Mouse (Mus musculus) T-helper 2 cell (primary cell): ENCODE data around the gene Gm20388.

ENCODE experiments used
- in situ Hi-C: fragments of 300-600 bp; cut with MboI, MseI; formaldehyde crosslinking; loops from one replicate; pipeline ENCODE4 v1.15.1; 2025; ENCODE audit warnings: high pct_unique_total_duplicates

Gene Gm20388

GRCm38 (mm10) chr8:122658149-122658806 is 2747.6 kb downstream of the Gm20388 start:
- in situ Hi-C loops: loop anchor here (10.0 kb wide), 1 partner anchor 1787 kb away; no protein-coding TSS in a partner anchor

GRCm38 (mm10) chr8:122658807-122659160 is 2748.1 kb downstream of the Gm20388 start:
- in situ Hi-C loops: loop anchor here (10.0 kb wide), 1 partner anchor 1786 kb away; no protein-coding TSS in a partner anchor

GRCm38 (mm10) chr8:122660022-122660421 is 2749.4 kb downstream of the Gm20388 start:
- in situ Hi-C loops: no loop called here

- in situ Hi-C loops: no loop called here
Observed at GRCm38 (mm10) chr8:122661138-122661537, 2750.5 kb downstream of the Gm20388 start.

GRCm38 (mm10) chr8:122661894-122662293 is 2751.3 kb downstream of the Gm20388 start:
- in situ Hi-C loops: no loop called here

GRCm38 (mm10) chr8:122663106-122663505 is 2752.5 kb downstream of the Gm20388 start:
- in situ Hi-C loops: no loop called here

- in situ Hi-C loops: no loop called here
Observed at GRCm38 (mm10) chr8:122663670-122664069, 2753.0 kb downstream of the Gm20388 start.

- in situ Hi-C loops: no loop called here
Observed at GRCm38 (mm10) chr8:122665221-122665620, 2754.6 kb downstream of the Gm20388 start.

- in situ Hi-C loops: no loop called here
Observed at GRCm38 (mm10) chr8:122665667-122666316, 2755.2 kb downstream of the Gm20388 start.

GRCm38 (mm10) chr8:122666338-122666764 is 2755.7 kb downstream of the Gm20388 start:
- in situ Hi-C loops: no loop called here

GRCm38 (mm10) chr8:122666827-122667226 is 2756.2 kb downstream of the Gm20388 start:
- in situ Hi-C loops: no loop called here

GRCm38 (mm10) chr8:122667854-122668253 is 2757.2 kb downstream of the Gm20388 start:
- in situ Hi-C loops: no loop called here

- in situ Hi-C loops: no loop called here
Observed at GRCm38 (mm10) chr8:122669370-122669769, 2758.7 kb downstream of the Gm20388 start.

- in situ Hi-C loops: no loop called here
Observed at GRCm38 (mm10) chr8:122670001-122670400, 2759.4 kb downstream of the Gm20388 start.

- in situ Hi-C loops: no loop called here
Observed at GRCm38 (mm10) chr8:122670718-122671117, 2760.1 kb downstream of the Gm20388 start.

- in situ Hi-C loops: no loop called here
Observed at GRCm38 (mm10) chr8:122671894-122672293, 2761.3 kb downstream of the Gm20388 start.

- in situ Hi-C loops: no loop called here
Observed at GRCm38 (mm10) chr8:122673989-122674388, 2763.3 kb downstream of the Gm20388 start.

GRCm38 (mm10) chr8:122674999-122675398 is 2764.4 kb downstream of the Gm20388 start:
- in situ Hi-C loops: loop anchor here (5.0 kb wide), 1 partner anchor 152 kb away; no protein-coding TSS in a partner anchor

GRCm38 (mm10) chr8:122675596-122676420 is 2765.2 kb downstream of the Gm20388 start:
- in situ Hi-C loops: loop anchor here (5.0 kb wide), 1 partner anchor 151 kb away; no protein-coding TSS in a partner anchor

- in situ Hi-C loops: loop anchor here (5.0 kb wide), 1 partner anchor 150 kb away; no protein-coding TSS in a partner anchor
Observed at GRCm38 (mm10) chr8:122676621-122677480, 2766.2 kb downstream of the Gm20388 start.

GRCm38 (mm10) chr8:122677481-122678021 is 2766.9 kb downstream of the Gm20388 start:
- in situ Hi-C loops: loop anchor here (5.0 kb wide), 1 partner anchor 150 kb away; no protein-coding TSS in a partner anchor
